Mouse (Mus musculus): Measurements from ENCODE around the gene Myadm. TPM values are rescaled to one million over a fixed set of nuclear protein-coding genes. Genes with fewer than 3 reads are reported as not detected.

Myadm gene
- polyA plus RNA-seq (2012; ENCODE audit: insufficient read depth, insufficient read length, low replicate concordance, missing spikeins) = not detected in 2 replicates

GRCm38 (mm10) chr7:3288976-3289970 is at the start of gene Myadm, which contains the start of gene Prkcg:
Gene Myadm, plus strand, starts transcription at chr7:3289080.
Gene Prkcg, plus strand, starts transcription at chr7:3289179.
- peak within 1 kb of the TSS; percentile 84 for H3K27ac ChIP-seq (ENCODE audit: insufficient read depth, low read depth, low read length)
- H3K4me1 ChIP-seq (ENCODE audit: control insufficient read depth, insufficient read depth, low read length) = peaks cover 22% of the 10 kb centered on the region
- peak within 1 kb of the TSS; percentile 77 for H3K4me3 ChIP-seq (ENCODE audit: insufficient read depth, low read depth, low read length)
- TF ChIP-seq CTCF (IDR thresholded peaks at IDR 0.05; ENCODE audit: insufficient read depth, low read depth, low read length) = no peak
- TF ChIP-seq POLR2A (IDR thresholded peaks at IDR 0.05; ENCODE audit: insufficient read depth, low read depth, low read length) = peak; percentile 50; the same call in 1 of the 2 replicates
- WGBS = 2% methylated on average over 30 of the region's 30 CpGs

- 86% methylated on average over 2 of the region's 2 CpGs for WGBS
- Histone ChIP-seq H3K4me1 (ENCODE audit: control insufficient read depth, insufficient read depth, low read length) (no peaks in the 10 kb centered on the region), H3K27ac (ENCODE audit: insufficient read depth, low read depth, low read length) (no peak overlapping the region), H3K4me3 (ENCODE audit: insufficient read depth, low read depth, low read length) (no peak overlapping the region)
- TF ChIP-seq POLR2A (IDR thresholded peaks at IDR 0.05; ENCODE audit: insufficient read depth, low read depth, low read length) (no peak), CTCF (IDR thresholded peaks at IDR 0.05; ENCODE audit: insufficient read depth, low read depth, low read length) (no peak)
Observed at GRCm38 (mm10) chr7:3239193-3239592, 49.7 kb upstream of the Myadm start.

GRCm38 (mm10) chr7:3260701-3261100 is 28.2 kb upstream of the Myadm start:
- Histone ChIP-seq H3K4me3 (ENCODE audit: insufficient read depth, low read depth, low read length) (no peak overlapping the region), H3K4me1 (ENCODE audit: control insufficient read depth, insufficient read depth, low read length) (no peaks in the 10 kb centered on the region), H3K27ac (ENCODE audit: insufficient read depth, low read depth, low read length) (no peak overlapping the region)
- TF ChIP-seq POLR2A (IDR thresholded peaks at IDR 0.05; ENCODE audit: insufficient read depth, low read depth, low read length) (no peak), CTCF (IDR thresholded peaks at IDR 0.05; ENCODE audit: insufficient read depth, low read depth, low read length) (no peak)
- WGBS = 26% methylated on average over 3 of the region's 3 CpGs

GRCm38 (mm10) chr7:3261446-3261845 is 27.4 kb upstream of the Myadm start:
- no peak for TF ChIP-seq CTCF (IDR thresholded peaks at IDR 0.05; ENCODE audit: insufficient read depth, low read depth, low read length)
- no peak for TF ChIP-seq POLR2A (IDR thresholded peaks at IDR 0.05; ENCODE audit: insufficient read depth, low read depth, low read length)
- 57% methylated on average over 4 of the region's 4 CpGs for WGBS
- no peak overlapping the region for H3K27ac ChIP-seq (ENCODE audit: insufficient read depth, low read depth, low read length)
- H3K4me3 ChIP-seq (ENCODE audit: insufficient read depth, low read depth, low read length) = no peak overlapping the region
- no peaks in the 10 kb centered on the region for H3K4me1 ChIP-seq (ENCODE audit: control insufficient read depth, insufficient read depth, low read length)

GRCm38 (mm10) chr7:3262789-3263188 is 26.1 kb upstream of the Myadm start:
- TF ChIP-seq POLR2A (IDR thresholded peaks at IDR 0.05; ENCODE audit: insufficient read depth, low read depth, low read length) (no peak), CTCF (IDR thresholded peaks at IDR 0.05; ENCODE audit: insufficient read depth, low read depth, low read length) (no peak)
- WGBS = 41% methylated on average over 2 of the region's 2 CpGs
- no peak overlapping the region for H3K27ac ChIP-seq (ENCODE audit: insufficient read depth, low read depth, low read length)
- H3K4me3 ChIP-seq (ENCODE audit: insufficient read depth, low read depth, low read length) = no peak overlapping the region
- H3K4me1 ChIP-seq (ENCODE audit: control insufficient read depth, insufficient read depth, low read length) = no peaks in the 10 kb centered on the region

- H3K4me1 ChIP-seq (ENCODE audit: control insufficient read depth, insufficient read depth, low read length) = no peaks in the 10 kb centered on the region
- WGBS = 40% methylated on average over 22 of the region's 22 CpGs
- no peak overlapping the region for H3K27ac ChIP-seq (ENCODE audit: insufficient read depth, low read depth, low read length)
- no peak overlapping the region for H3K4me3 ChIP-seq (ENCODE audit: insufficient read depth, low read depth, low read length)
- no peak for TF ChIP-seq POLR2A (IDR thresholded peaks at IDR 0.05; ENCODE audit: insufficient read depth, low read depth, low read length)
- no peak for TF ChIP-seq CTCF (IDR thresholded peaks at IDR 0.05; ENCODE audit: insufficient read depth, low read depth, low read length)
Observed at GRCm38 (mm10) chr7:3264390-3265022, 24.4 kb upstream of the Myadm start.

- Histone ChIP-seq H3K4me3 (ENCODE audit: insufficient read depth, low read depth, low read length) (no peak overlapping the region), H3K27ac (ENCODE audit: insufficient read depth, low read depth, low read length) (no peak overlapping the region), H3K4me1 (ENCODE audit: control insufficient read depth, insufficient read depth, low read length) (no peaks in the 10 kb centered on the region)
- WGBS = 76% methylated on average over 6 of the region's 6 CpGs
- TF ChIP-seq POLR2A (IDR thresholded peaks at IDR 0.05; ENCODE audit: insufficient read depth, low read depth, low read length) = no peak
- TF ChIP-seq CTCF (IDR thresholded peaks at IDR 0.05; ENCODE audit: insufficient read depth, low read depth, low read length) = no peak
Observed at GRCm38 (mm10) chr7:3265311-3265710, 23.6 kb upstream of the Myadm start.

- H3K4me3 ChIP-seq (ENCODE audit: insufficient read depth, low read depth, low read length) = no peak overlapping the region
- TF ChIP-seq CTCF (IDR thresholded peaks at IDR 0.05; ENCODE audit: insufficient read depth, low read depth, low read length) (no peak), POLR2A (IDR thresholded peaks at IDR 0.05; ENCODE audit: insufficient read depth, low read depth, low read length) (no peak)
- H3K27ac ChIP-seq (ENCODE audit: insufficient read depth, low read depth, low read length) = no peak overlapping the region
- H3K4me1 ChIP-seq (ENCODE audit: control insufficient read depth, insufficient read depth, low read length) = no peaks in the 10 kb centered on the region
- WGBS = 62% methylated on average over 3 of the region's 3 CpGs
Observed at GRCm38 (mm10) chr7:3267261-3267660, 21.6 kb upstream of the Myadm start.

GRCm38 (mm10) chr7:3267888-3268287 is 21.0 kb upstream of the Myadm start:
- no peak overlapping the region for H3K4me3 ChIP-seq (ENCODE audit: insufficient read depth, low read depth, low read length)
- no peak overlapping the region for H3K27ac ChIP-seq (ENCODE audit: insufficient read depth, low read depth, low read length)
- 74% methylated on average over 8 of the region's 8 CpGs for WGBS
- no peaks in the 10 kb centered on the region for H3K4me1 ChIP-seq (ENCODE audit: control insufficient read depth, insufficient read depth, low read length)
- TF ChIP-seq POLR2A (IDR thresholded peaks at IDR 0.05; ENCODE audit: insufficient read depth, low read depth, low read length) (no peak), CTCF (IDR thresholded peaks at IDR 0.05; ENCODE audit: insufficient read depth, low read depth, low read length) (no peak)
